Mouse (Mus musculus) liver, postnatal 0 days (tissue): ENCODE data around the gene Mmd2. TPM values are rescaled to one million over a fixed set of nuclear protein-coding genes. Genes with fewer than 3 reads are reported as not detected.

Experiments
- ATAC-seq: fragments of 200-750 bp; cut with Nextera tagmentation; 2 replicates; pipeline ENCODE4 v1.8.0; 2017; ENCODE audit warnings: mild to moderate bottlenecking, moderate library complexity
- DNase-seq: peaks from one replicate; pipeline ENCODE4 v3.0.0-alpha.2; 2016
- H3K27ac ChIP-seq: fragments of 300-500 bp; sonication (generic); 2 replicates; pipeline ENCODE4 v1.5.1; 2014; ENCODE audit warnings: antibody characterized with exemption, moderate library complexity, mild to moderate bottlenecking, low read depth
- H3K27me3 ChIP-seq: fragments of 300-500 bp; sonication (generic); 2 replicates; pipeline ENCODE4 v1.6.1; 2014; ENCODE audit warnings: low read length, control low read depth, mixed read lengths; ENCODE audit not compliant: insufficient read depth
- H3K36me3 ChIP-seq: fragments of 300-500 bp; sonication (generic); replicated peaks from 2 replicates; pipeline ENCODE4 v1.6.1; 2014; ENCODE audit warnings: mild to moderate bottlenecking, control low read depth, low read length, moderate library complexity, mixed read lengths; ENCODE audit not compliant: insufficient read depth
- H3K4me1 ChIP-seq: fragments of 300-500 bp; sonication (generic); 2 replicates; pipeline ENCODE4 v1.6.1; 2014; ENCODE audit warnings: antibody characterized with exemption, mild to moderate bottlenecking, control low read depth; ENCODE audit not compliant: insufficient read depth
- H3K4me2 ChIP-seq: fragments of 300-500 bp; sonication (generic); 2 replicates; pipeline ENCODE4 v1.6.1; 2014; ENCODE audit warnings: low read depth, mild to moderate bottlenecking, low read length, moderate library complexity, mixed read lengths
- H3K4me3 ChIP-seq: fragments of 300-500 bp; sonication (generic); 2 replicates; pipeline ENCODE4 v1.5.1; 2014; ENCODE audit warnings: low read depth, low read length
- H3K9ac ChIP-seq: fragments of 300-500 bp; sonication (generic); replicated peaks from 2 replicates; pipeline ENCODE4 v1.6.1; 2014; ENCODE audit warnings: mild to moderate bottlenecking, moderate library complexity
- H3K9me3 ChIP-seq: fragments of 300-500 bp; sonication (generic); 2 replicates; pipeline ENCODE4 v1.6.1; 2016; ENCODE audit warnings: mild to moderate bottlenecking, control low read depth, low read length, mixed read lengths
- CTCF ChIP-seq: sonication (generic); IDR thresholded peaks from 2 replicates; pipeline ENCODE4 v1.5.1; 2016; ENCODE audit warnings: antibody characterized with exemption, low read depth
- EP300 ChIP-seq: IDR thresholded peaks from 2 replicates; pipeline ENCODE4 v1.6.1; 2016; ENCODE audit warnings: antibody characterized with exemption, low read depth, mild to moderate bottlenecking
- WGBS: fragments of 180-500 bp; shearing (Covaris S2); extraction: QIAGEN DNeasy Blood & Tissue Kit; methylation state at CpG from one replicate; pipeline ENCODE4 v1.1.7; 2014; ENCODE audit not compliant: insufficient replicate concordance; 5-methylcytosine and 5-hydroxymethylcytosine counted together
- polyA plus RNA-seq: library from polyadenylated mRNA; unstranded; fragments of >200 nt; fragmentation: Nextera tagmentation; extraction: Ambion mirVana; gene quantifications from 2 replicates; pipeline ENCODE4 v1.2.1, GENCODE M21; 2015

Gene Mmd2
- polyA plus RNA-seq, 1 experiment from 2014 or later: 11.8 TPM

- WGBS: 44% methylated on average over 3 of the region's 3 CpGs
- Histone ChIP-seq H3K4me2 (no peak overlapping the region), H3K4me3 (no peak overlapping the region), H3K9me3 (no peaks in the 10 kb centered on the region), H3K27me3 (peaks cover 3% of the 10 kb centered on the region; the same call in 1 of the 2 replicates), H3K9ac (no peak overlapping the region), H3K36me3 (no peaks in the 10 kb centered on the region), H3K4me1 (no peaks in the 10 kb centered on the region), H3K27ac (no peak overlapping the region)
- no peak for TF ChIP-seq CTCF
- TF ChIP-seq EP300: no peak
- no peak for DNase-seq
- peak; percentile 71; the same call in 1 of the 2 replicates for ATAC-seq
Measured at GRCm38 (mm10) chr5:142614513-142614912, 5.9 kb upstream of the Mmd2 start.

DNA sequence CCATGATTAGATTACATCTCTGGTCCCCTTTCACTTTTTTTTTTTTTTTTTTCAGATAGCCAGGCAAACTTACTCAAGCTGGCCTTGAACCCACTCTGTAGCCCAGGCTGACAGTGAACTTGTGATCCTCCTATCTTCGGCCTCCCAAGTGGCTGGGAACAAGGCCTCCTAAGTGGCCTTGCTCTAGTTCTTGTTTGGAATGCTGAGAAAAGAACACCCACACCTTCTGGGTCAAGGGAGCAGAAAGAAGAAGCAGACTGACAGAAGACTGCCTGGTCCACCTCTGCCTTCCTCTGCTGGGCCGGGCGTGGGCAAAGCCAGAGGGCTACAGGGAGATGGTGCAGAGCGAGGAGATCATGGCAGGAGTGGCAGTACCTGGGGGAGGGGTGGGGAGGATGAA, 1.8 kb upstream of the Mmd2 start:
- ATAC-seq: no peak
- Histone ChIP-seq H3K27me3 (peaks cover 16% of the 10 kb centered on the region; the same call in 1 of the 2 replicates), H3K27ac (no peak overlapping the region), H3K9me3 (no peaks in the 10 kb centered on the region), H3K4me2 (no peak overlapping the region), H3K4me3 (no peak overlapping the region), H3K4me1 (peaks cover 6% of the 10 kb centered on the region), H3K9ac (no peak overlapping the region), H3K36me3 (no peaks in the 10 kb centered on the region)
- 72% methylated on average over 4 of the region's 4 CpGs for WGBS
- no peak for DNase-seq
- TF ChIP-seq EP300: no peak
- no peak for TF ChIP-seq CTCF

DNA sequence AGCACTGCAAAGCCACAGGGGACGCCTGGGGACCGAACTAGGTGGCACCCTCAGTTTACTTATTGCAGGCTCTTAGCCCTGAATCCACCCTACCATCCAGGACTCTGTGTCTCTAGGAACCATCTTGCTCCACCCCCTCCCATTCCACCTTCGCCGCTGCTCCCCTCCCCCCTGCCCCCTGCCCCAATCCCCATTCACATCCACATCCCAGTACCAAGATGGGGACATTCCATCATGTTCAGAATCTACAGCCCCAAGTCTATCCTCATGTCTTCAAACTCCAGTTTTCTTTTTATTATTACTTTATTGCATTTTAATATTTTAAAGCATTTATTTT, 357 bp upstream of the Mmd2 start:
- Histone ChIP-seq H3K4me3 (peak overlapping the region; percentile 53), H3K36me3 (no peaks in the 10 kb centered on the region), H3K9ac (peak overlapping the region; percentile 40; the same call in 1 of the 2 replicates), H3K9me3 (no peaks in the 10 kb centered on the region), H3K4me1 (peaks cover 13% of the 10 kb centered on the region), H3K27me3 (peaks cover 16% of the 10 kb centered on the region; the same call in 1 of the 2 replicates), H3K27ac (no peak overlapping the region), H3K4me2 (peak overlapping the region; percentile 65)
- 22% methylated on average over 4 of the region's 4 CpGs for WGBS
- no peak for DNase-seq
- no peak for TF ChIP-seq EP300
- no peak for TF ChIP-seq CTCF
- ATAC-seq: no peak

- Histone ChIP-seq H3K27me3 (peaks cover 16% of the 10 kb centered on the region; the same call in 1 of the 2 replicates), H3K27ac (0 out of 2 replicates have a peak overlapping the region, but pooled peaks have one; percentile 49), H3K4me2 (no peak overlapping the region), H3K4me1 (peaks cover 13% of the 10 kb centered on the region), H3K9me3 (no peaks in the 10 kb centered on the region), H3K4me3 (no peak overlapping the region), H3K9ac (no peak overlapping the region), H3K36me3 (no peaks in the 10 kb centered on the region)
- DNase-seq: no peak
- no peak for ATAC-seq
- 78% methylated on average over 12 of the region's 12 CpGs for WGBS
- TF ChIP-seq CTCF (no peak), EP300 (no peak)
Measured at GRCm38 (mm10) chr5:142605288-142605687, 3.3 kb downstream of the Mmd2 start.

- DNase-seq: no peak
- Histone ChIP-seq H3K27me3 (peaks cover 12% of the 10 kb centered on the region; the same call in 1 of the 2 replicates), H3K4me1 (peaks cover 13% of the 10 kb centered on the region), H3K9me3 (no peaks in the 10 kb centered on the region), H3K4me3 (no peak overlapping the region), H3K36me3 (no peaks in the 10 kb centered on the region), H3K9ac (no peak overlapping the region), H3K27ac (peak overlapping the region; percentile 49), H3K4me2 (no peak overlapping the region)
- 65% methylated on average over 7 of the region's 7 CpGs for WGBS
- TF ChIP-seq CTCF: no peak
- no peak for TF ChIP-seq EP300
- peak; percentile 66 for ATAC-seq
Measured at GRCm38 (mm10) chr5:142604379-142604778, 4.2 kb downstream of the Mmd2 start.

DNA sequence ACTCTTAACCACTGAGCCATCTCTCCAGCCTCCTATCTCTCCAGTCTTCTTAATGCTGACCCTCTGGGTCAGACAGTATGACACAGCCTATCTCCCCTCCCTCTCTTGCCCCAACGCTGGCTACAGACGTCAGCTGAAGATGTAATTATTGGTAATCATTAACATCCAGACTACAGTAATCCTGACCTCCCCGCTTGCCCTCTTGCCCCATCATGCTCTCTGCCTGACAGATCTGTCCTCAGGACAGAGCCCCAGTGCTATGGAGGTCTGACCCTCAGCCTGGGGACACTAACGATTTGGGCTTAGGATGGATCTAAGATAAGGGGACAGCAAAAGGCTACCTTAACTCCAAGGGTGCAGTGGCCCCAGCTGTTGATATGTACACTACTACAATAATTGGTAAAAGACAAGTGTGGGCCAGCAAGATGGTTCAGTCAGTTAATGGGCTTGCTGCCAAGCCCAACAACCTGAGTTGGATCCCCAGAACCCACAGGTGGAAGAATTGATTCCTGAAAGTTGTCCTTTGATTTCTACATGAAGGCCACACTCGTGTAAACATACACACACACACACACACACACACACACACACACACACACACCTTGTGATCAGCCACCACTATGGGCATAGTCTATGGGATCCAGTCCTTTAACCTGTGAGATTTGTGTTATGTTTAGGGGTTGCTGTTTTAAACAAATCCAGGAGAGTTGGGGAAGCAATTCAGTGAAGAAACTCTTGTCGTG, 10.8 kb downstream of the Mmd2 start:
- no peak overlapping the region for H3K9ac ChIP-seq
- ATAC-seq: peak; percentile 96
- DNase-seq: peak; percentile 57
- 0 out of 2 replicates have a peak overlapping the region, but pooled peaks have one; percentile 30 for H3K4me2 ChIP-seq
- H3K4me3 ChIP-seq: no peak overlapping the region
- peak overlapping the region; percentile 56 for H3K27ac ChIP-seq
- H3K36me3 ChIP-seq: no peaks in the 10 kb centered on the region
- 63% methylated on average over 6 of the region's 6 CpGs for WGBS
- no peaks in the 10 kb centered on the region for H3K9me3 ChIP-seq
- H3K27me3 ChIP-seq: no peaks in the 10 kb centered on the region
- peaks cover 3% of the 10 kb centered on the region; the same call in 1 of the 2 replicates for H3K4me1 ChIP-seq
- TF ChIP-seq EP300 (no peak), CTCF (no peak)
